Mouse (Mus musculus): ENCODE data around the gene Ank3. TPM values are rescaled to one million over a fixed set of nuclear protein-coding genes. Genes with fewer than 3 reads are reported as not detected.
A peak's percentile ranks its signal among the peaks of the same experiment; 100 is the strongest.

The Ank3 gene
- polyA plus RNA-seq, 1 experiment from 2014 or later: 68.1 TPM

DNA sequence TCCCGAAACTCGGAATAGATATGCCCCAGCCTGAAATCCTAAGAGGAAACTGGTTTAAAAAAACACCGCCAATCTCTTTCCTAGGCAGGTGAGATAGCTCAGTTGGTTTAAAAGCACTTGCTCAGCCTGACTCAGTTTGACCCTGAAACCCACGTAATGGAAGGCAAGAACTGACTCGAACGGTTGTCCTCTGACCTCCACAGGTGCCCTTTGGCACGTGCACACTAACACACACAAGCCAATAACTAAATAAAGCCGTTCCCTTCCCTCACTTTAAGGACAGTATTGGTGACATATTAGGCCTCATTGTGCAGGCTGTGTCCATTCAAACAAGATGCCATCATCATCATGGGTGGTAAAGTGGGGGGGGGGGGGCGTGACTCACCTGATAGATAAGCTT, 528.4 kb downstream of the Ank3 start:
- H3K9ac ChIP-seq: 0 out of 2 replicates have a peak overlapping the region, but pooled peaks have one; percentile 17

DNA sequence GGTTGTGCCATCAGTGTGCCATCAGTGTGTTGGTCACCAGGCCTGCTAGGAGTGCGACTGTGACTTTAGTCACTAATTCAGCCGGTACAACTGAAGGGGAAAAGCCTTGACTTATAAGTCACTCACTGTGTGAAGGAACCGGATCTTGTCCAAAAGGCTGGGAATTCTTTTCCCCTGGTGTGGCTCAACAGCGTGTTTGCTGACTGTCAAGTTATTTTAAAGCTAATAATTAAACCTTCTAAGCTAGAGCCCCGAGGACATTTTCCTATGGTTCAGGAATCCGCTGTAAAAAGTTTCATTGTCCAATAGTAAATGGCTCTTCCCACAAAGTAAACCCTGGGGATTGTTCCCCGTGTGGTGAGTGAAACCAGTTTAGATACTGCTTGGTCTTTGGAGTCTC, 529.8 kb downstream of the Ank3 start:
- 54% methylated on average over 7 of the region's 7 CpGs for WGBS
- peaks cover 39% of the 10 kb centered on the region for H3K4me1 ChIP-seq
- no peaks in the 10 kb centered on the region for H3K9me3 ChIP-seq

More for the DNA sequence above, 528.4 kb downstream of the Ank3 start:
- Histone ChIP-seq H3K36me3 (replicated peaks) (no peaks in the 10 kb centered on the region), H3K27ac (no peak overlapping the region), H3K4me3 (replicated peaks) (peak overlapping the region; percentile 21), H3K27me3 (peaks cover 13% of the 10 kb centered on the region), H3K9me3 (no peaks in the 10 kb centered on the region), H3K4me2 (peak overlapping the region; percentile 53), H3K4me1 (peaks cover 39% of the 10 kb centered on the region)
- no peak for ATAC-seq (ENCODE audit: low FRiP score)
- WGBS: 7% methylated on average over 9 of the region's 9 CpGs

DNA sequence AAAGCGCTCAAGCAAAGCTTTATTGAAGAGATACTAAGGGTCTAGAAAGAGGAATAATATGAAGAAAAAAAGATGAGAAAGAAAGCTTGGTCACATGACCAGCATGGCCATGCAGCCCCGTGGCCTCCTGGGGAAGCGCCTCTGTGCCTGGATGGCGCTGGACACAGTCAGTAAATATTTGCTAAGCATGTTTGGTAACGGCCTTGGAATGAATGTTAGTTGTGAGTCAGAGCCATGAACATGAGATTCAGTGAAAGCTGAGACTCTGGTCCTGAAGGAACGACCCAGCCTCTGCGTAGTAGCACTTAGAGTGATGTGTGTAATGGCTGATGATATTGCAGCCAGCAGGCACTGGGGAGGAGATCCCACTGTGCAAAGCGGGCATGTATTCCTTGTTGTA, 531.9 kb downstream of the Ank3 start:
- Histone ChIP-seq H3K9me3 (no peaks in the 10 kb centered on the region), H3K4me1 (peaks cover 22% of the 10 kb centered on the region), H3K4me3 (replicated peaks) (no peak overlapping the region), H3K27ac (no peak overlapping the region), H3K9ac (no peak overlapping the region), H3K4me2 (no peak overlapping the region), H3K27me3 (peaks cover 10% of the 10 kb centered on the region), H3K36me3 (replicated peaks) (no peaks in the 10 kb centered on the region; the same call in 1 of the 2 replicates)
- no peak for ATAC-seq (ENCODE audit: low FRiP score)
- WGBS: 95% methylated on average over 8 of the region's 8 CpGs

More for the DNA sequence above, 529.8 kb downstream of the Ank3 start:
- Histone ChIP-seq H3K4me2 (no peak overlapping the region), H3K4me3 (replicated peaks) (no peak overlapping the region), H3K27ac (no peak overlapping the region), H3K36me3 (replicated peaks) (no peaks in the 10 kb centered on the region; the same call in 1 of the 2 replicates), H3K9ac (no peak overlapping the region), H3K27me3 (peaks cover 13% of the 10 kb centered on the region)
- no peak for ATAC-seq (ENCODE audit: low FRiP score)

DNA sequence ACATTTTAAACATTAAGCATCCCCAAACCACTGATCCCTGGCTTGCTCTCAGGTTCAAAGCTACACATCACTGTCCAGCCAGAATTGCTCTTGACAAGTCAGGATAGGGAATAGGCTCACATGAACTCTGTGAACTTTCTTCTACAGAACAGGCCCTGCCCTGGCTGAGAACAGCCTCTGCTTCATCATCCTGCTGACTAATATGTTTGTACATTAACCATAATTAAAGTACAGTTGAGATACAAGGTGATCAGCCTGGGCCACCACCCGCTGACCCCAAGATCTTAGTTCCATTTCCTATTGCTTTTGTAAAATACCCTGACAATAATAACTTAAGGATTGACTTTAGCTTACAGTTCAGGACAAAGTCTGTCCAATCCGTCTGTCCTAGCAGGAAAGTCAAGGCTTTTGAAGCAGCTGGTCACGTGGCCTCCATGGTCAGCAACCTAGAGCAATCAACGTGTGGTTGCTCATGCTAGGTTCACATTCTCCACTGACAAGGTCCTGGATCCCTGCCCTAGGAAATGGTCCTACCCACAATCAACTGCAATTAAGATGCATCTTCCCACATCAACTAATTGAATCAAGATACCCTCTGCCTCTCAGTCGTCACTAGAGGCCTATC, 538.0 kb downstream of the Ank3 start:
- H3K4me1 ChIP-seq: no peaks in the 10 kb centered on the region
- H3K4me3 ChIP-seq (replicated peaks): no peak overlapping the region
- WGBS: 90% methylated on average over 5 of the region's 5 CpGs
- no peak for ATAC-seq (ENCODE audit: low FRiP score)
- H3K4me2 ChIP-seq: no peak overlapping the region
- no peaks in the 10 kb centered on the region; the same call in 1 of the 2 replicates for H3K36me3 ChIP-seq (replicated peaks)
- H3K9ac ChIP-seq: no peak overlapping the region
- H3K27ac ChIP-seq: no peak overlapping the region
- no peaks in the 10 kb centered on the region for H3K9me3 ChIP-seq
- no peaks in the 10 kb centered on the region for H3K27me3 ChIP-seq

DNA sequence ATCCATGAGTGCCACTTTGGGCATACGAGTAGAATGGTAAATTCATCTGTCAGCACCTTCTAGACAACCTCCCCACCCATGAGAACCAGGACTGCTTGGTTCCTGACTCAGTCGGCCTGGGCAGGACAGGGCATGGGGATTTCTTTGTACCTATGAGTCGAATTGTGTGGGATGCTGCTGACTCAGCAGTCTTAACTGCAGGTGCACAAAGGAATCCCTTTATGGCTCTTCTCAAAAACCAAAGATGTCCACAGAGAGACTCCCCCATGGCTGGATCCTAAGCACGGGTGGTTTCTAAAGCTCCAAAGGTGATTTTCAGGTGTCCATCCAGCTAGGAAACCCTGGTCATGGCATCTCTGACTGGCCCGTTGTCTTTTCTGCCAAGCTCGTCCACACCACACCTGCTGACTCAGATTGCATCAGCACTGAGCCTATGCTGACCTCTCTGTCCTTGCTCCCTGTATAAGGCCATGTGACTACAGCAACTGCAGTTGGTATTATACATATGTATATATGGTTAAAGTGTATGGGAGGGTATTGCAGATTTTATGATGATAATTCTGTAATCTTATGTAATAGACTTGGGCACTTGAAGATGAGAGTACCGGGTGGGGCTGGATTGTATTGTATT, 538.8 kb downstream of the Ank3 start:
- Histone ChIP-seq H3K27me3 (no peaks in the 10 kb centered on the region), H3K4me3 (replicated peaks) (no peak overlapping the region), H3K36me3 (replicated peaks) (no peaks in the 10 kb centered on the region; the same call in 1 of the 2 replicates), H3K4me1 (no peaks in the 10 kb centered on the region), H3K27ac (no peak overlapping the region), H3K9ac (no peak overlapping the region), H3K4me2 (no peak overlapping the region), H3K9me3 (no peaks in the 10 kb centered on the region)
- ATAC-seq (ENCODE audit: low FRiP score): no peak
- 93% methylated on average over 7 of the region's 7 CpGs for WGBS

DNA sequence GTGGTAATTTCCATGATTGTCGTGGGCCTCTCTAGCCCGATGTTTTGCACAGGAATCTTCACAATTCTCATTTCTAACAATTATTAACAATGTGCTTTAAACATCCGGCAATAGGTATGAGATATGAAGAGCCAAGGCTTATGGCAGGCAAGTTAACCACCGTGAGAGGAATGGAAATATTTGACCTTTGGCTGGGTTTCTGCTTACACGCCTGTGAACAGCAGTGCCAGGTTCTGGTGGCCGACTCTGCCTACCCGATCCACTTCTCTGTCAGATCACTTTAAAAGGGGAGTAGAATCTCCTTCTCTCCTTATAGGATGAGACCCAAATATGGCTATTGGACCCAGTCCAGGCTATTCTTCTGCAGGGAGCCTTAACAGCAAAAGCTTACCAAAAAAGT, 540.6 kb downstream of the Ank3 start:
- Histone ChIP-seq H3K4me1 (peaks cover 15% of the 10 kb centered on the region), H3K27ac (no peak overlapping the region), H3K4me3 (replicated peaks) (no peak overlapping the region), H3K9me3 (no peaks in the 10 kb centered on the region), H3K9ac (no peak overlapping the region), H3K4me2 (no peak overlapping the region), H3K27me3 (no peaks in the 10 kb centered on the region), H3K36me3 (replicated peaks) (no peaks in the 10 kb centered on the region)
- ATAC-seq (ENCODE audit: low FRiP score): no peak
- 93% methylated on average over 7 of the region's 7 CpGs for WGBS

DNA sequence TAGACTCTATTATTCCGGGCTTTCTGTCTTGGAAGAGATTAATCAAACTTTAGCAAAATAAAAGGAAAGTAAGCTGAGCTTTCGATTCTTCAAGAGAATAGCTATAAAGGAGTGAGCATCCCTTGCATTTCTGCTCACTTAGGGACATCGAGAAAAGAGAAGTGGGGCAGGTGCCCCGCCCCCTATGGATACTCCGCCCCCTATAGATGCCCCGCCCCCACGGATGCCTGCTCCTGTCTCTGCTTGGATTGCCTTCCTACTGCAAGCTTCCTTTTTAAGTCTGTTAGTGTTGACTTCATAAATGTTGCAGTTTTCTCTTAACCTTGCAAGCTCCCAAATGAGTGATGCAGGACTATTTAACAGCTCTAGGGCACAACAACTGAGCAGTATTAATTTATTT, 541.4 kb downstream of the Ank3 start:
- no peaks in the 10 kb centered on the region for H3K36me3 ChIP-seq (replicated peaks)
- peaks cover 21% of the 10 kb centered on the region for H3K4me1 ChIP-seq
- H3K27ac ChIP-seq: no peak overlapping the region
- H3K4me3 ChIP-seq (replicated peaks): no peak overlapping the region
- no peaks in the 10 kb centered on the region for H3K27me3 ChIP-seq
- 79% methylated on average over 7 of the region's 7 CpGs for WGBS
- no peaks in the 10 kb centered on the region for H3K9me3 ChIP-seq
- no peak overlapping the region for H3K9ac ChIP-seq
- ATAC-seq (ENCODE audit: low FRiP score): no peak
- H3K4me2 ChIP-seq: no peak overlapping the region

DNA sequence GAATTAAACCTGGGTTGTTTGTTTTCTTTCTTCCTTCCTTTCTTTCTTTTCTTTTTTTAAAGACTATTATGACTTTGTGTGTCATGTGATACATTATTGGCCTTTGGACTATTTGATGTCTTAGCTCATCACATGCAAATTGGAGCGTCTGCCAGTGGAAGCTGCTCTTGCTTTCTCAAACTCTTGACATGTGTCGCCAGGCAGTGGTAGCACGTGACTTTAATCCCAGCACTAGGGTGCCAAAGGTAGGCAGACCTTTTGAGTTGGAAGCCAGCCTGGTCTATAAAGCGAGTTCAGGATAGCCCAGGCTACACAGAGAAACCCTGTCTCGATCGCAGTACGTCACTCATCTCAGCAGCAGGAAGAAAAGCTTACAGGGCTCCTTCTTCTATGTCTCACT, 542.4 kb downstream of the Ank3 start:
- H3K36me3 ChIP-seq (replicated peaks): no peaks in the 10 kb centered on the region
- no peaks in the 10 kb centered on the region for H3K9me3 ChIP-seq
- H3K27me3 ChIP-seq: no peaks in the 10 kb centered on the region
- H3K4me2 ChIP-seq: no peak overlapping the region
- no peak overlapping the region for H3K4me3 ChIP-seq (replicated peaks)
- ATAC-seq (ENCODE audit: low FRiP score): no peak
- no peak overlapping the region for H3K9ac ChIP-seq
- peaks cover 31% of the 10 kb centered on the region for H3K4me1 ChIP-seq
- H3K27ac ChIP-seq: no peak overlapping the region
- WGBS: 89% methylated on average over 7 of the region's 7 CpGs

DNA sequence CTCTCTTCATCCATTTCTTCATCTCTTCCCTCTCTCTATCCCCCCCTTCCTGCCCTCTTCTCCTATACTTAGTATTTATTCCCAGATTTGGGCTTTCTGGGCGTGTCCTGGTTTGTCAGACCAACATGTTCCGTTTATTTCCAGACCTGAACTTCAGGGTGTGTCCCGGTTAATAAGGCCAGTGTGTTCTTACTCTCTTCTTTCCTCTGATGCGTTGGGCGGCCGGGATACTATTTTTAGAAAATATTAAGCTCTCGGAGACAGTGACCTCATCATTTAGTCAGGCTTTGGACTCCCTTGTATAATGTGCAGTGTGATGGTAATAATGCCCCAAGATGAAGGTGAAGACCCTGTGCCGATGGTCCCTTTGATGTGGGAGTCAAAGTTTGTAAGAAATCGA, 546.3 kb downstream of the Ank3 start:
- Histone ChIP-seq H3K4me1 (peaks cover 32% of the 10 kb centered on the region), H3K9me3 (no peaks in the 10 kb centered on the region)

DNA sequence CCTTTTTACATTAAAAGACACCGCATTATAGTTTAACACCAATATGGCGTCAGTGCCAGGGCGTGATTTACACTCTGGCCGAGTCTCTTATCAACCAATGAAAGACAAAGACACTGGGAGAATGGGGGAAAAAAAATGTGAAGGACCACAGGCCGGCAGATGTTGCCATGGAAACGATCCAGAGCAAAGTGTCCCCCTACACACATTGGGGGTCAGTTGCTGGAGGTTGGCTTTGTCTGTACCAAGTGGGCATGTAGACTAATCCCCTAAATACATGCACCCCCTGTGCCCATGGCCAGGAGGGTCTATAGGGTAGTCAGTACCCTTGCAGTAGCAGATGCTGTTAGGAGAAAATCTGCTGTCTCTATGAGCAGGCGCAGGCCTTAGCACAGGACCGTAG, 547.3 kb downstream of the Ank3 start:
- Histone ChIP-seq H3K4me1 (peaks cover 32% of the 10 kb centered on the region), H3K4me3 (replicated peaks) (no peak overlapping the region), H3K36me3 (replicated peaks) (no peaks in the 10 kb centered on the region), H3K9me3 (no peaks in the 10 kb centered on the region), H3K4me2 (no peak overlapping the region), H3K27me3 (no peaks in the 10 kb centered on the region), H3K27ac (no peak overlapping the region), H3K9ac (no peak overlapping the region)
- ATAC-seq (ENCODE audit: low FRiP score): peak; percentile 80
- WGBS: 58% methylated on average over 8 of the region's 8 CpGs

More for the DNA sequence above, 546.3 kb downstream of the Ank3 start:
- ATAC-seq (ENCODE audit: low FRiP score): no peak
- no peaks in the 10 kb centered on the region for H3K36me3 ChIP-seq (replicated peaks)
- H3K9ac ChIP-seq: no peak overlapping the region
- 84% methylated on average over 9 of the region's 9 CpGs for WGBS
- no peak overlapping the region for H3K27ac ChIP-seq
- no peaks in the 10 kb centered on the region for H3K27me3 ChIP-seq
- no peak overlapping the region for H3K4me3 ChIP-seq (replicated peaks)
- no peak overlapping the region for H3K4me2 ChIP-seq

DNA sequence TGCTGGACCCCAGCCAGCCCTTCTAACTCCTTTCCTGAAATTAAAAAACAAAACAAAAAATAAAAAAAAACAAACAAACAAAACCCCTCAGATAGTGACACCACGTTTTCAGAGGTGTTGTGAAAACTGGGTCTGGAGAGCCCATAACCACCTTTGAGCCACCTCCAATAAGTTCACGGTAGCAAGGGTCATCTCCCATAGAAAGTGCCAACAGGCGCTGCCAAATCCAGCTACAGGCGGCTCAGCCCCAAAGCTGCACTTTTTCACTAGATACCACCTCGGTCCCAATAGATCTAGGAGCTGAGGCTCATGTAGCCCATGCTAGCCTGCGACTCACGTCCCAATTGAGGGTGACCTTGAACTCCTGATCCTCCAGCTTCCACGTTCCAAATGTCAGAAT, 547.7 kb downstream of the Ank3 start:
- H3K27me3 ChIP-seq: no peaks in the 10 kb centered on the region
- no peak overlapping the region for H3K27ac ChIP-seq

DNA sequence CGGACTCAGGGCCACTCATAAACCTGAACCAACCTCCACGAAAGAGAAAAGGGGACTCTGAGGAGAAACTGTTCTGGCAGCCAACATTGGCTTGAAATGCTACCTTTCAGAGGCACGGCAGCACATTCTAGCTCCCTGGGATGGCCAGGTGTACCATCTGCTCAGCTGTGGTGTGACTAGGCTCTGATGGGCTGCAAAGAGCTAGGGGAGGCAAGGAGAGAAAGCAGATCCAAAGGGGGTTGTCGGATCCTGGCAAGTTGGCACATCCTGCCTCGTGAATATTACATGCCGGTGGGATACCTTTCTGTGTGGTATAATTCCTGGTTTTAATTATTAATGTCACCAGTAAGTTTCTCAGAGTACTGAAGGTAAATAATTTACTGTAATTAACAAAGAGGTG, 548.5 kb downstream of the Ank3 start:
- no peak overlapping the region for H3K27ac ChIP-seq
- no peaks in the 10 kb centered on the region for H3K27me3 ChIP-seq
- no peak overlapping the region for H3K4me2 ChIP-seq
- no peaks in the 10 kb centered on the region for H3K36me3 ChIP-seq (replicated peaks)
- no peaks in the 10 kb centered on the region for H3K9me3 ChIP-seq
- H3K9ac ChIP-seq: no peak overlapping the region
- H3K4me3 ChIP-seq (replicated peaks): no peak overlapping the region
- no peak for ATAC-seq (ENCODE audit: low FRiP score)
- peaks cover 32% of the 10 kb centered on the region for H3K4me1 ChIP-seq
- WGBS: 83% methylated on average over 6 of the region's 6 CpGs

More for the DNA sequence above, 547.7 kb downstream of the Ank3 start:
- Histone ChIP-seq H3K9ac (no peak overlapping the region), H3K9me3 (no peaks in the 10 kb centered on the region), H3K4me2 (no peak overlapping the region), H3K36me3 (replicated peaks) (no peaks in the 10 kb centered on the region), H3K4me3 (replicated peaks) (no peak overlapping the region), H3K4me1 (peaks cover 32% of the 10 kb centered on the region)
- no peak for ATAC-seq (ENCODE audit: low FRiP score)
- WGBS: 87% methylated on average over 8 of the region's 8 CpGs
